Mouse (Mus musculus) embryo, embryonic 11 days (tissue): ENCODE measurements around the gene Rplp2.
"Not testable (repeated sequence)": the region's sequence is repeated elsewhere in the genome, so short reads cannot be mapped to it uniquely, and the experiment has no call there.

Source experiments
- DNase-seq: peaks from one replicate; pipeline ENCODE4 v3.0.0-alpha.2; 2015

Gene Rplp2

DNA sequence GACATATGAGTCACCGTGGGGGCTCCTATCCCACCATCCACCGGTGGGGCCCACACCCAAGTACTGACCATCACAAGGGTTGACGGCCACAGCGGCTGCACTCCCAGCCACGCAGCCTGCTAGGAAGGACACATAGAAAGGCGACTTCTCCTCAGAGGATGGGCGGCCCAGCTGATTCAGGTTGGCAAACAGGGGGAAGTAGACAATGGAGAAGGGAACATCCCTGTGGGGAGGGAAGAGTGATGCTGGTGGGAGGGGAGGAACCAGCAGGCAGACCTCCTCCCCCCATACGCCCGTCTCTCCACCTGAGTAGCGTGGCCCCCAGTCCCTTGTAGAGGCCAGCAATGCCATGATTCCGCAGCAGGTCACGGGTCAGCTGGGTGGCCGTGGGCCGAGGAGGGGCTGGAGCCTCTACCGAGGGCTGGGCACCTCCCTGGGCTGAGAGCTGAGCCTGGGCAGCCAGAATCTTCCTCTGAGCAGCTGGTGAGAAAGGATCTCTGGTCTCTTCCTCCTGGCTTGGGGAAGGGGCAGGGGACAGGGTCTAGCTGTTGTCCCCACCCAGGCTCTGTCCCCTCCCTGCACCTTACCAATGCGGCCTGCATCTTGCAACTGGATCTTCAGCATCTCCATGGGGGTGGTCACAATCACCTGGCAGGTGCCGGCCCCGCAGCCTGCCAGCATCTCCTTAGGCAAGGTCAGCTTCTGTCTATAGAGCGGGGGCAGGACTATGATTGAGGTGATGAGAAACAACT, 15.6 kb upstream of the Rplp2 start:
- no peak for DNase-seq

DNA sequence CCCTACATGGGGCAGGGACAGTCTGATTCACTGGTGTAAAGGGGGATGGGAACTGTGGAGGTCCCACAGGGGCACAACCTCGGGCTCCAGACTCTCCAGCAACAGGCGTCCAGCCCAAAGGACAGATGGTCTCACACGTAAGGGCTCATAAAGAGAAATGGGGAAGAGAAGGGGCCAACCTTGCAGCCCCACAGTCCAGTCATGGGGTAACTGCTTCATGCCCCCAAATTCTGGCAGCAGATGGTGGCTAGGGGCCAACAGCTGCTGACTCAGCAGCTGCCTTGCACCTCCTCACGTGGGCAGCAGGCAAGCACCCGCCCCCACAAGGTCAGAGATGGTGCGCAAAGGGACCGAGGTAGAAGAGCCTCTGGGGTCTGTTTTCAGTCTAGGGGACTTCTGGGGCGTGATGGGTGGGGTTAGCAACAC, 15.0 kb upstream of the Rplp2 start:
- DNase-seq, result no peak

DNA sequence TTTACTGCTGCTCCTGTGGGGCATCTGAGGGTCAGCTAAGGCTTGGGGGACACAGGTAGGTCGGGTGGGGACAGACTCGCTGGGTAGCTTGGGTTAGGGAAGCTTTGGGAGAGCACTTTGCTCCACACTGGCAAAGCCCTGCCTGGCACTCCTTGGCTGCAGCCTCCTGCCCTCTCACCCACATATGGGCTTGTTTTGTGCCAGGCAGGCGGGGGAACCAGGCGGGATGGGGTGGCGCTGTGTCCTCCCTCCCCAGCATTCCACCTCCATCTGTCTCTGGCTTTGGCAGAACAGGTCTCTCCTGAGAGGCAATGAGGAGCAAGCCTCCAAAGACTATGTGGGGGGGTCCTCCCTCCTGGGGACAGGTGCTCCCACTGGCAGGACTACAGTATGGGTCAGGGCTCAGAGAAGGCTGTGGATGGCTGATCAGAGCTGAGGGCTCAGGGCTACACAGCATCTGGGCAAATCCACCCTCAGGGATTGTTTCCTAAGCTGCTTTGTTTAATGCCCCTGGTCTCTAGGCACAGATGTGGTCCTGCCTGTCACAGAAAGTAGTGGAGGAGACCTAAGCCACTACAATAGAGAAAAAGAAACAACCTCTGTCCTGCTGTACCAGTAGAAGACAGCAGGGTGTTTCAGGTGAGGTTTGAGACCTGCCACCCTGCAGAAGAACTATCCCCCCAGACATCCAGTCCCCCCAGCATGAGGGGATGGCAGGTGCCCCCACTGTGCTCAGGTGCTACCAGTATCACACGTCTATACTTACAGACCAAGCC, 14.2 kb upstream of the Rplp2 start:
- DNase-seq, result no peak

DNA sequence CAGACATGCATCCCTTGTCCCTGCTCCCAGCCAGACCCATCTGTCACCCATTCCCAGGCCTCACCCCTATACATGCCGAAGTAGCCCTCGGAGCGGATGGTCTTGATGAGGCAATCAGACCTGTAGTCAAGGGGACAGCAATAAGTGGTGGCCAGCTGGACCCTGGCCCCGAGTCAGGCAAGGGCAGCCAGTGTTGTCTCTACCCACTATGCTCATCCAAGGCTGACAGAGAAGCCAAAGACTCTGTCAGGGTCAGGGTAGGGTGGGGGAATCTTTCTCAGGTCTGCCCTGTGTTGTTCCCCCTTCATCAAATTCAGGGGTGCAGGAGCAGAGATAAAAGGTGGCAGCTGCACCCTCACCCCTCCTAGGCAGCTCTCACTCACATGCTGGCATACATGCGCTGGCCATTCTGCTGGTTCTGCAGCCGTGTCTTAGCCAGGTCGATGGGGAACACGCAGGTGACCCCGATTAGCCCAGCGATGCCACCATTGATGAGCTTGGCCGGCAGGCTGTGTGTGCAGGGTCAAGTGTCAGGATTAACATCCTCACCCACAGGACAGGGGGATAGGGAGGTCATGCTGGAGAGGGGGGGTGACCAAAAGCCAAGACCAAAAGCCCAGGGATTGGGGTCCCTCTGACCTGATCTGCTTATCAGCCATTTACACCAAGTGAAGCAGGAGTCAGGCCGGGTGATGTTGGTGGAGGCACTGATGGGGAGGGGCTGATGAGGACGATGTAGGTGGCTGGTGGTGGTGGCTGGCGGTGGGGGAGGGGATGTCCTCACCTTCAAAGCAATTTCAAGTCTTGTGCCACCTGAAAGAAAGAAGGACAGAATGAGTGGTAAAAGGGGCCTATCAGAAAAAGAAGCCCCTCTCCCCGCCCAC, 13.4 kb upstream of the Rplp2 start:
- DNase-seq, result no peak

DNA sequence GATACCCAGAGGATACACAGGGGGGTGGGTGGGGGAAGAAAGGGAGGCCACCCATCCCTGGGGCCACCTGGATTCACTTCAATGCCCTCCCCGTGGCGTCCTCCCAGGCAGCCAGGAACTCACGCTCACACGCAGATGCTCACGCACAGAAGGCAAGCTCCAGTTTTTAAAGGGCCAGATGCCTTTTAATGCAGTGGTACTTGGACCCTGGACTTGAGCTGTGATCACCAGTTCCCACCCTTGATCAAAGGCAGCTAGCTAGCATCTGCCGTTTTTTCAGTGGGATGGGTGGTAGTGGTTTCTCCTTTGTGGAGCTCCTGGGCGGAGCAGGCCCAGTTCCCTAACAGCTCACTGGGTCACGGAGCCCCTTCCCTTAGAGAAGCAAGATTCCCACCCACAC, 12.7 kb upstream of the Rplp2 start:
- peak; percentile 73 for DNase-seq

DNA sequence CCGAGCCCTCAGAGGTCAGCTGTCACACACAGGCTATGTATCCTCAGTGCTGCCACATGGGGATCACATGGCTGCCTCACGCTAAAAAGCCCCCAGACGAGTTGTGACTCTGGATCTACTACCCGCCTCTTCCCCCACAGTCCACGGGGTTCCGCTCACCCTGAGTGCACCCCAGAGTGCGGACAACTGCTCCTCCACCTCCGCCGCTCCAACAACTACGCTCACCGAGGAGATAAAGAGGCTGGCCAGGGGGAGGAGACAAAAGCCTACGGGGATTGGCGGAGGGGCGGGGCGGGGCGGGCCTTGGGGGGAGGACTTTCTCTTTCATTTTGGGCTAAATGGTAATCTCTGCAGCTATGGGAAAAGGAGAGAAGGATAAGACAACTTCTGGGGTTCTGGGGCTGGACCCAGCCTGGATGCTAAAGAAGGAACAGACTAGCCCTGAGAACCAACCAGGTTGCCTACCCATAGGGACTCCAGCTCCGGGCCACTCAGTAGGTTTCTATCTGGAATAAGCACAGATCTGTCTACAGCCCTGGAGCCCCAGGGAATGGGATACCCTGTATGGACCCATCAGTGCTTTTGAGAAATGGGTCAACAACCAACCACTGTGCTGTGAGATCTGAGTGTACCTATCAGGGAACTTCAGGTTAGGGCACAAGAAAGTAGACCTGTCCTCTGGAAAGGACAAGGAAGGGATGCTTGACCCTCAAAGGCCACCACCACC, 11.9 kb upstream of the Rplp2 start:
- peak; percentile 68 for DNase-seq

DNA sequence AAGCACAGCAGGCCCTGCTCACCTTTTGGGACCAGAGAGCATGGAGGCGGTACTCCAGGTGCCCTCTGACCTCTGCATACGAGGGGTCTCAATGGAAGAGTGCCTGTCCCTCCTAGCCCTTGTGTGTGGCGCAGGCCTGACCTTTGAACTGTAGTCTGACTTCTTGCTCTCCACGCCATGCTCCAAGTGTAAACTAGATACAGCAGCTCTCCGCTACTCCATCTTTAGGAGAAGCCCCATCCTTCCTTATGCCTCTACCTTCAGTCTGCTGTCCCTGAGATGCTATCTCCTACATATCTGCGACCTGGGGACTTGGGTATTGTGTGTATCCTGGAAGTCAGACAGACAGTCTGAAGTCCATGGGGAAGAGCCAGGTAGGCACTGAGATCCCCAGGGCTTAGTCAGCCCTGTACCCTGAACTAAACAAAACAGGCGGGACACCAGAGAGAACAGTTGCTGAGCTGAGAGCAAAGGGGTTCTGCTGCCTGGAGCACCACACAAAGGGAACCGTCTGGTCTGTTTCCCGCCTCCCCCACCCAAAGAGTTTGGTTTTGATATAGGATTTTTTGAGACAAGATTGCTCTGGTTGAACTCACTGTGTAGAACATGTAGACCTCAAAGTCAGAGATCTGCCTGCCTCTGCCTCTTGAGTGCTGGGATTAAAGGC, 11.2 kb upstream of the Rplp2 start:
- no peak for DNase-seq

DNA sequence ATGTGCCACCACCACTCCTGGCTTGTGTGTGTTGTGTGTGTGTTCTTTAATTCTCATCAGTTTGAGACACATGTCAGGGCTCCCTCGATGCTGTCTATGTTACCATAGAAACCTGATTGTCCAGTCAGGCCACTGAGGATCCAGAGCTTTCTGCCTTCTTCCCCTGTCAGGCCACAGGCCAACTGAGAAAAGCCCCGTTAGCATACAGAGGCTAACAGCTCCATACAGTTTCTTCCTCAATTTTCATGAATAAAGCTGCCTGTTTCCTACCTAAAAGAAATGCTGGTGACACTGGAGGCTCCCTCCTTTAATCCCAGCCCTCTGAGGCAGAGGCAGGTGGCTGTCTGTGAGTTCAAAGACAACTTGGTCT, 10.7 kb upstream of the Rplp2 start:
- DNase-seq, result no peak

DNA sequence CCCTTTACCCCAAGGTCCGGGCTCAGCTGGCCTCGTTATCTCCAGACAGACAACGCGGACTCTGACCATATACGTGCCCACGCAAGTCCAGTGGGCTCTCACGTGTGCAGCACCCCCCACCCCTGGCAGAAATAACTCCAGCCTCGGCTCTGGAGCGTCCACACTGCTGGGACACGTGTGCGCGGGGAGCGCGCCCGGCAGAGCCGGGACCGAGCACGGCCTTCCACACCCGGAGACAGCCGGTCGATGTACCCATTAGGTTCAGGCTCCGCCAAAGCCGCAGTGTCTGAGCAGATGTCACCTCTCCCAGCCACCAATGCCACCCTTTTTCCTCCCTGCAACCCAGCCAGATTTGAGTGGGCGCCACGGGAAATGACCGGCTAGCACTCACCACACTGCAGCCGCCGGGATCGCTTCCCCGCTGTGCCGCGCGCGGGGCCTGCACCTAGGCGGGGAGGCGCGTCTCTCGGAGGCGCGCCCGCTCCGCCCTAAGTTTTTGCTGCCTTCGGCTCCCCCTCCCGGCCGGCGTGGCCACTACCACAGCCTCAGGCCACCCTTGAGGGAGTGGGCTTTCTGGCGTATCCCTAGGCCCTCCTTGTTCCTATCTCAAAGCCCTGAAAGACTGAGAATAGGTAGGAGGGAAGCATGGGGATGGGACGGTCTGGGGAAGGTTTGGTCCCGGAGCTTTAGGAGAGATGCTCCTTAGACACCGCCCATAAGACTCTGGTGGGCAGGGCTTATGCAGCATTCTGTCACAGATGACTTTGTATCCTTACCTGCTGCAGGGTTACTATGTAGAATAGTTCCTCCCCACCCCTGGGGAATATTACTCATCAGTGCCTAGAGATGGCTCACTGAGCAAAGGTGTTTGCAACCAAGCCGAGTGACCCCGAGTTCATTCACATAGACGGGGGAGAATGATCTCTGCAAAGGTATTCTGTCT, 9.7 kb upstream of the Rplp2 start, which contains the start of gene Slc25a22:
Slc25a22 (minus strand) TSS at position 715 of the 943 bp plus-strand sequence.
- DNase-seq, result peak; percentile 94

DNA sequence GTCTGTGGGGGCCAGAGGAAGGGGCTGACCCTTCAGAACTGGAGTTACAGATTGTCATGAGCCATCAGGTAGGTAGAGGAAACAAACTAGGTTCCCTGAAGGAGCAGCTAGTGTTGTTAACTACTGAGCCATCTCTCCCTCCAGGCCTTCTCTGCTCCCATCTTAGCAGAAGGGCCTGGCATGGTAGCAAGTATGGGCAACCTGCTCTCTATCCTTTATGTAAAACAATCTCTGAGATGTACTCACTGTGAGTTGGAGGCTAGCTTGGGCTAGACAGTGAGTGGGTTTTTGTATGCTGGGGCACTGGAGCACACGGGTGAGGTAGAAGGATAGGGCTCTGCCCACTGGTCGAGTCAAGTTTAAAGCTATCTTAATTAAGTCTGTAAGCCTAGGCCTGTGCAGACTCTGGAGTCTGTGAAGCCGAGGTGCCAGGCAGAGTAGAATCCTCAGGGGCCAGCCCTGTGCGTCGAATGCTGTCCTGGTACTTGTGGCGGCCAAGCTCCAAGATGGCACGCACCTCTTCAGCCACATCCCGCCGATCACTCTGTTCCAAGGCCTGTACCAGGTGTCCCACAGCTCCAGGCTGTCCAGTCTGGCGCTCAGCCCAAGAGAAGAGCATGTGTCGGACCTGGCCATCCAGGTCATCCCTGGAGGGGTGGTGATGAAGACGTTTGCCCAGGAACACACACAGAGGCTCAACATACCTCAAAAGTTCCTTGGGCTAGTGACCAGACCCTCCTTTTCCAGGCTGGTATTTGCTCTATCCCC, 8.8 kb upstream of the Rplp2 start:
- no peak for DNase-seq

DNA sequence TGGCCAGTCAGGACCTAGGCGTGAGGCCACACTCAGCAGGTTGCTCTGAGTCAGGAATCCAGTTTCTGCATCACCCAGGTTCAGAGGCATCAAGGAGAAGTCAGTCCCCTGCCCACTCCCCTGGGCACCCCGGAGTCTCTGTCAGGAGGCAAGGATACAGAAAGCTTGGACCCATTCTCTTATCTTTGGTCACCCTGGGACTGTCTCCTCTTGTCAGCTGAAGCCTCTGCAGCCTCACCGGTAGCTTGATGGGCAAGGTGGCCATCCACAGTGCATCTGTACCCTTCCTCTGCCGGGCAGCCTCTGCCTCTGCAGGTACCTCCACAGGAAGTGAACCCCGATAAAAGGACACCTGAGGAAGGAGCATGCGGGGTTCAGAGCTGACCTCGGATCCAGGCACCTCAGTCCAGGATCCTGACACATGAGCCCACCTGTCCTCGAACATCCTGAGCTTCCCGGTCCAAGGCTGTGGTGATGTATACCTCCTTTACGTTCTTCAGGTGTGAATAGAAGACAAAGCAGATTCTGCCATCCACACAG, 8.0 kb upstream of the Rplp2 start:
- DNase-seq, result no peak

DNA sequence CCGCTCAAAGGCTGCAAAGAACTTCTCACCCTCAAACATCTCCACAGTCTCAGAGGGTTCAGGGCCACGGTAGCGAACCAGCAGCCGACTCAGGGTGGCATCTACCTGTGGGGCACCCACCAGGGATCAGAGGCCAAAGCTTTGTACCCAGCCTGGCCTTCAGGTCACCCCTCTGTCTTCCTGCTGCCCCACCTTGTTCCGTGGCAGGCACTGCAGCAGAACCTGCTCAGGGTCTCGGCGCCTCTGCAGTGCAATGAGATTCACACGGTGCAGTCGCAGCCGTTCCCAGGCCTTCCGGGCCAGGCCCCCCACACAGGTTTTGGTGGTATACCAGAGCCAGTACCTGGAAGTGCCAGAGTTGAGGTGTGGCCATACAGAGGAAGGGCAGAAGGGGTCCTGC, 7.4 kb upstream of the Rplp2 start:
- DNase-seq, result no peak

DNA sequence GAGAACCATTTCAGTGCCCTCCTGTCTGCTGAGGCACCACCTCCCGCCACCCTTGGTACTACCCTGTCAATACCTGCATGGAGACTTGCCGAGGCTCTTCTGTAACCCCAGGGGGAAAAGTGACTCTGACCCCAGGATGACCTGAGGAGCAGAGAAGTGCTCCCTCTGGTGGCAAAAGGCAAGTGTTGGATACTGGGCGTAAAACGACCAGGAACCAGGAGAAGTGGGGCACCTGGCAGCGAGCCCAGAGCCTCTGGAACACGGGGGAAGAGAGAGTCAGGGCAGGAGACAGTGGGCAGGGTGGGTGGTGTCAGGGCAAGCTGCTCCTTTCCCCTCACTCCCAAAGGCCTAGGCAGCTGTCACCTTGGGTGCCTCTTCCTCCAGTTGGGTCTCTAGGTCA, 6.6 kb upstream of the Rplp2 start:
- peak; percentile 76 for DNase-seq

DNA sequence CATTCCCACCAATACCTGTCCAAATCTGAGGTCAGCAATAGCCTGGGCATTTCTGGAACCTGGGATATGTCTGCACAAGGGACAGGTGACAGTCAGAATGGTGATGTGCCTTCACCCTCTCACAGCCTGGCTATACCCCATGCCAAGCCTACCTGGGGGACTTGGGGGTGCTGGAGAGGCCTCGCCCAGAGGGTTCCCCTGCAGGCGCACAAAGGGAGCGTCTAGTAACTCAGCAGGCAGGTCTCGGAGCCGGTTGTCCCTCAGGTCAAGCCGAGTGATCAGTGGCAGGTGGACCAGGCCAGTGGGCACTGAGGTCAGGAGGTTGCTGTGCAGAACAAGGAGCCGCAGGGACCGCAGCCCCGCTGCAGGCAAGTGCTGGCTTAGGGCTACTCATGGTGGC, 5.7 kb upstream of the Rplp2 start:
- DNase-seq, result no peak

DNA sequence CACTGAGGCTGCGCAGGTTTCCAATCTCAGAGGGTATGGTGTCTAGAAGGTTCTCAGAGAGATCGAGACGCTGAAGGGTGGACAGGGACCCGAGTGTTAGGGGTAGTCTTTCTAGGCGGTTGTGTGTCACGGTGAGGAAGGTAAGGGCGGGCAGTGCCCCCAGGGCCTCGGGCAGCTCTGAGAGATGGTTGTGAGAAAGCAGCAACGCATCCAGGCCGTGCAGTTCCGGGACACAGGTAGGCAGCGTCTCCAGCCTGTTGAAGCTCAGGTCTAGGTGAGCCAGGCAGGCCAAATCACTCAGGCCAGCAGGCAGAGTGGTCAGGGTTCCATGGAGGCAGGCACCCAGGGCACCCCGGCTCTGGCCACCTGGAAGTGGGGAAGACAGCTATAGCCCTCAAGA, 5.0 kb upstream of the Rplp2 start:
- no peak for DNase-seq

DNA sequence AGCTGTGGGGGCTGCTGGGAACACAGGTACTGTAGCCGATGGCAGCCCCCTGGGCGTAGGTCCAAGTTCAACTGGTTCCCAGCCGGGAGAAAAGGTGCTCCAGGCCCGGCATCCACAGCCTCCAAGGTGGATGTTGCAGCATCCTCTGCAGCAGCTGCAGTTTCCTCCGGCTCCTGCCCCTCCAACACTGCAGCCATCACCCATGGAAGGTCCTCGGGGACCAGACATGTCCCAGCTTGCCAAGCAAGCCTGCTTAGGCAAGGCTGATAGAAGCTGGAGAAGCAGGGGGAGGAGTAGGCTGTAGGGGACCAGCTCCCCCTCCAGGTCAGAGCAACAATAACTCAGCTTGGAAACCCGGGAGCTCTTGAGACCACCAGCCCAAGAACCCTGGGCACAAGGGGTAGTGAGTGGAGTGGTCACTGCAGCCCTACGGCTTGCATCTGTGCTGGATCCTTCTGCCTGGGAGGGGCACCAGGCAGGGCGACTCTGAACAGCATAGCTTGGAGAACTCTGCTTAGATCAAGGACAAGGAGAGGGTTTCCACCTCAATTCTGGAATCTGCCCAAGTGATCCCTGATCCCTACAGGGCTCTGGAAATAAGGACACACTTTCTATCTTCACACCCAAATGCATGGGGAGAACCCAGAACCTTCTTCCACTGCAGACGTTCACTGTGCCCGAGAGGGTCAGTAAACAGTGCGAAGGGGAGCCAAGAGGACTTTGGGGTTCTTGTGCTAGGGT, 3.9 kb upstream of the Rplp2 start:
- DNase-seq, result peak; percentile 77

DNA sequence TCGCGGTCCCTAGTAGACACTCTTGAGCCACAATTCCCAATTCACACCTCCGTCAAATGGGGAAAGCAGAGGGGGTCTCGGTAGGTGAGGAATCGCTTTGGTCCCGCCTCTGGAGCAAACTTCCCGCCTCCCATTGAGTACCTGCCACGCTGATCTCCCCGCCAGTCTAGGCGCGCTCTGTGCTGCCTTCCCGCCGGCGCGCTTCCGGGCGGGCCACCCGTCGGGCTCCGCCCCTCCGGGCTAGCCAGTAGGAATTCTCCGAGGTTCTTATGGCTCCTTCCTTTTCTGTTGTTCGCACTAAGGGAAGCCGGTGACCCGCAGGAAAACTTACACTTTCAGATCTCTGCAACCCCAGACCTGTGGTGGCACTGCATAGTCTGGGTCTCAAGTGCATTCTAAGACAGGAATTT, 3.3 kb upstream of the Rplp2 start, which contains the start of gene Pidd1:
Pidd1 (minus strand) TSS at position 198 of the 410 bp plus-strand sequence.
- peak; percentile 93 for DNase-seq

DNA sequence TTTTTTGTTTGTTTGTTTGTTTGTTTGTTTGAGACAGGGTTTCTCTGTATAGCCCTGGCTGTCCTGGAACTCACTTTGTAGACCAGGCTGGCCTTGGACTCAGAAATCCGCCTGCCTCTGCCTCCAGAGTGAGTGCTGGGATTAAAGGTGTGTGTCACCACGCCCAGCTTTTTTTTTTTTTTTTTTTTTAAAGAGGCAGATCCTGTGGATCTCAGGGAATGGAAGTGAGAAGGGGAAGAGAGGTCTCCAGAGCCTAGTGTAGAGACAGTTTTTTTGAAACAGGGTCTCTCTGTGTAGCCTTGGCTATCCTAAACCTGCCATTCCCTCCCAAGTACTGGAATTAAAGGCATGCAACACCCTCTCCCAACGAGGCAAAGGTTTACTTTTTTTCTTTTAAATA, 796 bp upstream of the Rplp2 start:
- not testable (repeated sequence) for DNase-seq

DNA sequence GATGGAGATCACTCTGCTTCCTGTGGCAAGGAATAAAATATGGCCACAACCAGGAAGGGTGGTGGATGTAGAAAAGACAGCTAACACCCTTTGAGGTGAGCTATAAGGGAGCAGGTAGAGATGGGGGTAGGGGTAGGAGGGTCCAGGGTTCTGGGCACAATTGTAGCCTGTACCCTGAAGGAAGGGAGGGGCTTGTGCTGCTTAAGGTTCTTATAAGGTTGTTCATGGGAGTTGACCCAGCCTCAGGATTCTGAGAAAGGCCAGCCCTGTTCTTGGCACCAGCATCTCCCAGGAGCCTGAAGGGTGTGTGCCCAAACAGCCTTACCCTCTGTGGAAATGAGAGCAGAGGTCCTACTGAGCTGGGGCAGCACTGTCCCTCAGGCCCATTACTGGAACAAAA, 4.8 kb downstream of the Rplp2 start:
- DNase-seq, result no peak
